Mouse (Mus musculus): ENCODE data around the gene Vopp1. TPM values are rescaled to one million over a fixed set of nuclear protein-coding genes. Genes with fewer than 3 reads are reported as not detected.
"Not testable (repeated sequence)": the region's sequence is repeated elsewhere in the genome, so short reads cannot be mapped to it uniquely, and the experiment has no call there.

Gene Vopp1
- 10 to 100 TPM; 21.6 to 23.9 TPM for total RNA-seq (2021)
- 11.3 and 13.8 TPM in 2 replicates for polyA plus RNA-seq (2012; rRNA removed)
- long read RNA-seq, full-length matches to known transcripts = 37 of 44 reads
- long read RNA-seq, partial matches to known transcripts = 1 of 44 reads
- long read RNA-seq, other reads (novel, unspliced or antisense) = 6 of 44 reads

- Histone ChIP-seq H3K79me2 (replicated peaks; ENCODE audit: control insufficient read depth, insufficient read depth, low read length) (no peaks in the 10 kb centered on the region), H3K36me3 (ENCODE audit: control insufficient read depth, insufficient read depth, low read length) (no peaks in the 10 kb centered on the region), H3K27ac (peak within 1 kb of the TSS; percentile 73), H3K4me1 (ENCODE audit: control insufficient read depth, insufficient read depth, low read length) (peaks cover 2% of the 10 kb centered on the region), H3K4me3 (peak within 1 kb of the TSS; percentile 95), H3K27me3 (ENCODE audit: control insufficient read depth, insufficient read depth, low read length) (no peaks in the 10 kb centered on the region), H3K9ac (ENCODE audit: low read depth, low read length) (peak within 1 kb of the TSS; percentile 95)
- TF ChIP-seq CTCF (IDR thresholded peaks at IDR 0.05) (peak; percentile 14; the same call in 1 of the 2 replicates), EP300 (IDR thresholded peaks at IDR 0.05; ENCODE audit: insufficient read depth, low read depth, low read length) (no peak), POLR2A (IDR thresholded peaks at IDR 0.05; ENCODE audit: insufficient read depth, low read depth, low read length) (peak; percentile 50; the same call in 1 of the 2 replicates)
- intact Hi-C loops (cut with DNase I) = loop anchor here (5.0 kb wide), 2 partner anchors 117 to 1112 kb away; partner anchors contain the start of gene Avl9
- WGBS = under 1% methylated on average over 73 of the region's 87 CpGs
- DNase-seq = peak; percentile 83 to 84
Observed at GRCm38 (mm10) chr6:57824422-57825258, at the start of gene Vopp1. Gene Vopp1 (minus strand): TSS chr6:57825159.

- 41% methylated on average over 6 of the region's 6 CpGs for WGBS
- H3K27ac ChIP-seq = no peak overlapping the region
- no peaks in the 10 kb centered on the region for H3K4me1 ChIP-seq (ENCODE audit: control insufficient read depth, insufficient read depth, low read length)
- no peaks in the 10 kb centered on the region for H3K27me3 ChIP-seq (ENCODE audit: control insufficient read depth, insufficient read depth, low read length)
- intact Hi-C loops (cut with DNase I) = loop anchor here (1.0 to 10.0 kb wide), 3 partner anchors 116 to 425 kb away; no protein-coding TSS in a partner anchor
- H3K9ac ChIP-seq (ENCODE audit: low read depth, low read length) = no peak overlapping the region
- peak; percentile 85 for TF ChIP-seq CTCF (IDR thresholded peaks at IDR 0.05)
- no peak for TF ChIP-seq POLR2A (IDR thresholded peaks at IDR 0.05; ENCODE audit: insufficient read depth, low read depth, low read length)
- H3K79me2 ChIP-seq (replicated peaks; ENCODE audit: control insufficient read depth, insufficient read depth, low read length) = no peaks in the 10 kb centered on the region
- no peak overlapping the region for H3K4me3 ChIP-seq
- peak in 1 of 2 experiments; percentile 13 for DNase-seq
- H3K36me3 ChIP-seq (ENCODE audit: control insufficient read depth, insufficient read depth, low read length) = no peaks in the 10 kb centered on the region
Observed at GRCm38 (mm10) chr6:57859043-57860042, 34.4 kb upstream of the Vopp1 start.

- intact Hi-C loops (cut with DNase I); H3K27ac ChIP-seq; H3K4me3 ChIP-seq; H3K79me2 ChIP-seq (replicated peaks; ENCODE audit: control insufficient read depth, insufficient read depth, low read length); H3K9ac ChIP-seq (ENCODE audit: low read depth, low read length); H3K27me3 ChIP-seq (ENCODE audit: control insufficient read depth, insufficient read depth, low read length); H3K4me1 ChIP-seq (ENCODE audit: control insufficient read depth, insufficient read depth, low read length); H3K36me3 ChIP-seq (ENCODE audit: control insufficient read depth, insufficient read depth, low read length); DNase-seq: not testable (repeated sequence)
- 82% methylated on average over 5 of the region's 5 CpGs for WGBS
Observed at GRCm38 (mm10) chr6:57851177-57851576, 26.2 kb upstream of the Vopp1 start.

GRCm38 (mm10) chr6:57850286-57850685 is 25.3 kb upstream of the Vopp1 start, which contains the start of gene Vmn1r21:
Gene Vmn1r21 (minus strand): TSS chr6:57850343.
- Histone ChIP-seq H3K79me2 (replicated peaks; ENCODE audit: control insufficient read depth, insufficient read depth, low read length) (no peaks in the 10 kb centered on the region), H3K4me3 (no peak within 1 kb of the TSS), H3K4me1 (ENCODE audit: control insufficient read depth, insufficient read depth, low read length) (no peaks in the 10 kb centered on the region), H3K36me3 (ENCODE audit: control insufficient read depth, insufficient read depth, low read length) (no peaks in the 10 kb centered on the region), H3K27me3 (ENCODE audit: control insufficient read depth, insufficient read depth, low read length) (no peaks in the 10 kb centered on the region), H3K27ac (no peak within 1 kb of the TSS), H3K9ac (ENCODE audit: low read depth, low read length) (no peak within 1 kb of the TSS)
- DNase-seq = no peak
- intact Hi-C loops (cut with DNase I) = no loop called here
- 60% methylated on average over 1 of the region's 1 CpGs for WGBS
- TF ChIP-seq POLR2A (IDR thresholded peaks at IDR 0.05; ENCODE audit: insufficient read depth, low read depth, low read length) (no peak), EP300 (IDR thresholded peaks at IDR 0.05; ENCODE audit: insufficient read depth, low read depth, low read length) (no peak), CTCF (IDR thresholded peaks at IDR 0.05) (no peak)

- Histone ChIP-seq H3K36me3 (ENCODE audit: control insufficient read depth, insufficient read depth, low read length) (no peaks in the 10 kb centered on the region), H3K4me1 (ENCODE audit: control insufficient read depth, insufficient read depth, low read length) (no peaks in the 10 kb centered on the region), H3K27me3 (ENCODE audit: control insufficient read depth, insufficient read depth, low read length) (no peaks in the 10 kb centered on the region), H3K27ac (no peak overlapping the region), H3K79me2 (replicated peaks; ENCODE audit: control insufficient read depth, insufficient read depth, low read length) (no peaks in the 10 kb centered on the region), H3K4me3 (no peak overlapping the region), H3K9ac (ENCODE audit: low read depth, low read length) (no peak overlapping the region)
- TF ChIP-seq POLR2A (IDR thresholded peaks at IDR 0.05; ENCODE audit: insufficient read depth, low read depth, low read length) (no peak), CTCF (IDR thresholded peaks at IDR 0.05) (no peak), EP300 (IDR thresholded peaks at IDR 0.05; ENCODE audit: insufficient read depth, low read depth, low read length) (no peak)
- intact Hi-C loops (cut with DNase I) = no loop called here
- no peak for DNase-seq
- WGBS = 55% methylated on average over 2 of the region's 2 CpGs
Observed at GRCm38 (mm10) chr6:57839693-57840408, 14.9 kb upstream of the Vopp1 start.

Data from heart, adult 2 months (tissue).